Mouse (Mus musculus) MEL (cell line): Measurements from ENCODE around the gene Pde11a. TPM values are rescaled to one million over a fixed set of nuclear protein-coding genes. Genes with fewer than 3 reads are reported as not detected.

Source experiments
- DNase-seq: peaks from one replicate; pipeline ENCODE4 v3.0.0; 2011; ENCODE audit warnings: low read depth, low spot score
- H3K27ac ChIP-seq: 2 replicates; pipeline ENCODE4 v1.5.1; 2012; ENCODE audit warnings: low read depth, mild to moderate bottlenecking, control low read depth, low read length, moderate library complexity; ENCODE audit not compliant: control insufficient read depth
- H3K27me3 ChIP-seq, 2 experiments: fragments of 150-350 bp in 1 of 2; sonication (generic) in 1 of 2; 2 replicates each; pipeline ENCODE4 v1.6.1; 2012; ENCODE audit warnings: low read length in 2 of 2, mild to moderate bottlenecking in 2 of 2, improper control_type of control experiment in 1 of 2, moderate library complexity in 1 of 2; ENCODE audit not compliant: insufficient read depth in 2 of 2, control insufficient read depth in 1 of 2
- H3K36me3 ChIP-seq, 2 experiments: 2 replicates each; pipeline ENCODE4 v1.6.1; 2012 to 2014; ENCODE audit warnings: low read length in 2 of 2, improper control_type of control experiment in 1 of 2, inconsistent platforms in 1 of 2, mild to moderate bottlenecking in 1 of 2; ENCODE audit not compliant: insufficient read depth in 2 of 2, control insufficient read depth in 1 of 2
- H3K4me1 ChIP-seq, 2 experiments: fragments of 150-350 bp in 1 of 2; sonication (generic) in 1 of 2; 2 replicates each; pipeline ENCODE4 v1.6.1; 2012; ENCODE audit warnings: low read length in 2 of 2, improper control_type of control experiment in 1 of 2, mild to moderate bottlenecking in 1 of 2; ENCODE audit not compliant: insufficient read depth in 2 of 2, control insufficient read depth in 1 of 2
- H3K4me3 ChIP-seq, 2 experiments: fragments of 150-350 bp in 1 of 2; sonication (generic) in 1 of 2; 2 replicates each; pipeline ENCODE4 v1.5.1; 2012; ENCODE audit warnings: low read depth in 2 of 2, low read length in 2 of 2, mild to moderate bottlenecking in 2 of 2, moderate library complexity in 2 of 2, control low read depth in 1 of 2, improper control_type of control experiment in 1 of 2; ENCODE audit not compliant: control insufficient read depth in 1 of 2, insufficient read depth in 1 of 2
- H3K79me2 ChIP-seq: 2 replicates; pipeline ENCODE4 v1.6.1; 2012; ENCODE audit warnings: mild to moderate bottlenecking, low read length, moderate library complexity; ENCODE audit not compliant: control insufficient read depth, poor library complexity, insufficient read depth
- H3K9ac ChIP-seq: 2 replicates; pipeline ENCODE4 v1.6.1; 2012; ENCODE audit warnings: low read depth, mild to moderate bottlenecking, control low read depth, low read length, moderate library complexity; ENCODE audit not compliant: control insufficient read depth, poor library complexity, severe bottlenecking
- H3K9me3 ChIP-seq: fragments of 150-350 bp; sonication (generic); replicated peaks from 2 replicates; pipeline ENCODE4 v1.6.1; 2012; ENCODE audit warnings: mild to moderate bottlenecking, low read length, improper control_type of control experiment, moderate library complexity; ENCODE audit not compliant: insufficient read depth
- BHLHE40 ChIP-seq: IDR thresholded peaks from 2 replicates; pipeline ENCODE4 v1.6.1; 2012; ENCODE audit warnings: low read depth, mild to moderate bottlenecking, inconsistent platforms, low read length, improper control_type of control experiment, borderline replicate concordance
- CTCF ChIP-seq, 3 experiments: IDR thresholded peaks in 2 of 3; conservative IDR thresholded peaks in 1 of 3; 2 replicates each; pipeline ENCODE4 v1.5.1; 2011 to 2012; ENCODE audit warnings: low read length in 3 of 3, low read depth in 2 of 3, mild to moderate bottlenecking in 2 of 3, improper control_type of control experiment in 1 of 3, inconsistent platforms in 1 of 3, mixed read lengths in 1 of 3, moderate library complexity in 1 of 3; ENCODE audit not compliant: control insufficient read depth in 1 of 3, insufficient read depth in 1 of 3, poor library complexity in 1 of 3, severe bottlenecking in 1 of 3
- EP300 ChIP-seq, 2 experiments: IDR thresholded peaks; 2 replicates each; pipeline ENCODE4 v1.6.1; 2011; ENCODE audit warnings: improper control_type of control experiment in 2 of 2, low read length in 2 of 2, low read depth in 1 of 2, mild to moderate bottlenecking in 1 of 2
- ETS1 ChIP-seq: IDR thresholded peaks from 2 replicates; pipeline ENCODE4 v1.6.1; 2012; ENCODE audit warnings: low read depth, mild to moderate bottlenecking, inconsistent platforms, low read length, improper control_type of control experiment, moderate library complexity
- GABPA ChIP-seq: IDR thresholded peaks from 2 replicates; pipeline ENCODE4 v1.6.1; 2012; ENCODE audit warnings: low read depth, mild to moderate bottlenecking, inconsistent platforms, low read length, improper control_type of control experiment, moderate library complexity
- MAZ ChIP-seq: IDR thresholded peaks from 2 replicates; pipeline ENCODE4 v1.6.1; 2012; ENCODE audit warnings: low read depth, mild to moderate bottlenecking, inconsistent platforms, low read length, improper control_type of control experiment
- MXI1 ChIP-seq: IDR thresholded peaks from 2 replicates; pipeline ENCODE4 v1.6.1; 2011; ENCODE audit warnings: mild to moderate bottlenecking, low read depth, low read length, improper control_type of control experiment
- NELFE ChIP-seq: IDR thresholded peaks from 2 replicates; pipeline ENCODE4 v1.6.1; 2011; ENCODE audit warnings: low read depth, low read length, improper control_type of control experiment
- NRF1 ChIP-seq: IDR thresholded peaks from 2 replicates; pipeline ENCODE4 v1.6.1; 2014; ENCODE audit warnings: low read depth, mild to moderate bottlenecking, inconsistent platforms, low read length, improper control_type of control experiment, moderate library complexity; ENCODE audit not compliant: poor library complexity, insufficient read depth, severe bottlenecking
- POLR2AphosphoS2 ChIP-seq: IDR thresholded peaks from 2 replicates; pipeline ENCODE4 v1.6.1; 2011; ENCODE audit warnings: low read length, improper control_type of control experiment
- RAD21 ChIP-seq: IDR thresholded peaks from 2 replicates; pipeline ENCODE4 v1.6.1; 2011; ENCODE audit warnings: mild to moderate bottlenecking, low read depth, low read length, improper control_type of control experiment
- RCOR1 ChIP-seq: IDR thresholded peaks from 2 replicates; pipeline ENCODE4 v1.6.1; 2012; ENCODE audit warnings: low read depth, mild to moderate bottlenecking, inconsistent platforms, low read length, improper control_type of control experiment
- SIN3A ChIP-seq: IDR thresholded peaks from 2 replicates; pipeline ENCODE4 v1.6.1; 2012; ENCODE audit warnings: low read length, improper control_type of control experiment, inconsistent platforms
- SMC3 ChIP-seq: IDR thresholded peaks from 2 replicates; pipeline ENCODE4 v1.6.1; 2011; ENCODE audit warnings: low read depth, low read length, improper control_type of control experiment
- TBP ChIP-seq: IDR thresholded peaks from 2 replicates; pipeline ENCODE4 v1.8.0; 2011; ENCODE audit warnings: low read depth, low read length, improper control_type of control experiment
- TCF12 ChIP-seq: IDR thresholded peaks from 2 replicates; pipeline ENCODE4 v1.6.1; 2014; ENCODE audit warnings: low read depth, mild to moderate bottlenecking, inconsistent platforms, low read length, improper control_type of control experiment, moderate library complexity
- UBTF ChIP-seq: IDR thresholded peaks from 2 replicates; pipeline ENCODE4 v1.6.1; 2012; ENCODE audit warnings: low read depth, mild to moderate bottlenecking, inconsistent platforms, low read length, improper control_type of control experiment, moderate library complexity, borderline replicate concordance; ENCODE audit not compliant: insufficient read depth
- polyA plus RNA-seq, 2 experiments: library from polyadenylated mRNA; stranded (reverse) in 1 of 2; unstranded in 1 of 2; fragments of >175 nt in 1 of 2; fragments of >200 nt in 1 of 2; gene quantifications; 2 replicates each; pipeline versions ENCODE4 v1.2.1 to v1.2.4; 2012; ENCODE audit warnings: low replicate concordance in 2 of 2, low read depth in 1 of 2; ENCODE audit not compliant: insufficient read length in 2 of 2, insufficient read depth in 1 of 2, missing spikeins in 1 of 2
- total RNA-seq: library from RNA; depleted of rRNA; stranded (reverse); fragments of 300-350 nt; gene quantifications from 2 replicates; pipeline ENCODE4 v1.2.3, GENCODE M21; 2012

Gene Pde11a
- total and polyA plus RNA-seq, 3 experiments, result not detected

GRCm38 (mm10) chr2:76065292-76065691, 273.3 kb downstream of the Pde11a start (continued):
- no peak for TF ChIP-seq GABPA
- no peak for TF ChIP-seq EP300 (IDR thresholded peaks at IDR 0.05; ENCODE audit: low read depth in 1 of 2, low read length in 2 of 2)
- TF ChIP-seq, all 39 proteins: peak for 0

GRCm38 (mm10) chr2:76064078-76064477, 274.5 kb downstream of the Pde11a start:
- H3K9ac ChIP-seq, result no peak overlapping the region
- no peaks in the 10 kb centered on the region for H3K36me3 ChIP-seq
- no peak overlapping the region for H3K27ac ChIP-seq
- H3K27me3 ChIP-seq, result peaks cover 0 to 3% of the 10 kb centered on the region in 2 experiments; a peak in 2 of 4 replicates
- TF ChIP-seq CTCF (IDR thresholded peaks at IDR 0.05 in 2 of 3, conservative IDR thresholded peaks at IDR 0.05 in 1 of 3; ENCODE audit: control insufficient read depth in 1 of 3, insufficient read depth in 1 of 3, low read depth in 2 of 3, low read length in 3 of 3, poor library complexity in 1 of 3, severe bottlenecking in 1 of 3) (peak; percentile 21 to 47 (median 27); a peak in 4 of 6 replicates), UBTF (no peak), NELFE (no peak)
- peak; percentile 32 for DNase-seq
- no peak overlapping the region for H3K4me3 ChIP-seq
- H3K4me1 ChIP-seq, result no peaks in the 10 kb centered on the region
- H3K9me3 ChIP-seq, result no peaks in the 10 kb centered on the region
- no peaks in the 10 kb centered on the region for H3K79me2 ChIP-seq

GRCm38 (mm10) chr2:76060207-76060606, 278.4 kb downstream of the Pde11a start:
- Histone ChIP-seq H3K27ac (no peak overlapping the region), H3K27me3 (peaks cover 0 to 5% of the 10 kb centered on the region in 2 experiments; a peak in 3 of 4 replicates), H3K36me3 (no peaks in the 10 kb centered on the region), H3K4me3 (no peak overlapping the region), H3K79me2 (no peaks in the 10 kb centered on the region), H3K9me3 (no peaks in the 10 kb centered on the region), H3K9ac (no peak overlapping the region), H3K4me1 (no peaks in the 10 kb centered on the region)
- TF ChIP-seq POLR2AphosphoS2 (no peak), MAZ (no peak), MXI1 (no peak), RCOR1 (no peak), TCF12 (no peak), GABPA (no peak), NRF1 (no peak), ETS1 (no peak), BHLHE40 (no peak), SMC3 (no peak), TBP (no peak), RAD21 (no peak), SIN3A (no peak)
- DNase-seq, result no peak
